In the genomic region with DNA sequence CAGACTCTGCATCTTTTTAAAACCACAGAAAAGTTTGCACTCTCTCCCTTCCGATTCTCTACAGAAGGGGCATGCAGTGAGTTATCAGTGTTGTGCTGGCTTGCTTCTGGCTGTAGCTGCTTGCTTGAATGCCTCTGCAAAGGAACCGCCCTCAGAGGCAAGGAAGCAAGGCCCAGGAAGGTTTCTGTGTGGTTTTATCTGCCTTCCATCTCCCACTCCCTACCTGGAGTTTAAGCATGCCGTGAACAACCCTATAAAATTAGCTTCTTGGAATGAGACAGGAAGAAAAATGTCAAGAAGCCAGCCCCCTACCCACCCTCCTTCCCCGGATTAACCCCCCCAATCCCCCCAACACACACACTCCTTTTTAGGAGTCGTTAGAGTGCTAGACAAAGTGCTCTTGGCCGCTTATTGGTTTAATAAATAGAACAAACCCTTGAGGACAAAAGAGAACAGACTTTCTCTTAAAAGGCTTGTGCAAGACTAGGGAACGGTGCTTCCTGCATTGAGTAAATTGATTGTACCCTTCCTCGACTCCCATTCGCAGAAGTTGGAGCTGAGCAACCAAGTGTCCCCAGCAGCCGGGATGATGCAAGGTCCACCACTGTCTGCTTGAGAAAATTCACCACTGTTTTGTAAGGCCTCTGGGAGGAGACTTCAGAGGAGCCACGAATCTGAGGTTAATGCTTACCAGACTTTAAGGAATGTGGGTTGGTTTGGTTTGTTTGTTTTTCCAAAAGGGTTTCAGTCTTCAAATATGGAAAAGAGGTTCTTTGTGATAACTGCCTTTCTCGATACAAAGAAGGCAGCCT, we compare ENCODE assay signal across 11 mouse cellular contexts. TPM values are rescaled to one million over a fixed set of nuclear protein-coding genes. Genes with fewer than 3 reads are reported as not detected.
DNase-seq lines count a peak whose midpoint lies in the region; ATAC-seq and TF ChIP-seq lines count a peak whose summit lies in the region.
"Had no signal": no experiment of that assay in that cellular context is flagged by ENCODE, and none has a peak within 500 bp of the region (broad histone marks: within the 10 kb centered on the region; RNA-seq: fewer than 3 reads in every experiment).

No protein-coding gene starts in this region.

- H3K27ac ChIP-seq in forebrain, embryonic 10.5 days, result peak overlapping the region; percentile 72
- H3K27ac ChIP-seq in forebrain, embryonic 16.5 days (ENCODE audit: low read length), result no peak overlapping the region
- peak overlapping the region; percentile 81 for H3K27ac ChIP-seq in midbrain, embryonic 11.5 days (ENCODE audit: low read depth, low read length)
- H3K27ac ChIP-seq in midbrain, embryonic 15.5 days, result no peak overlapping the region
- H3K27ac ChIP-seq in lung, postnatal 0 days (ENCODE audit: low read length), result 0 out of 2 replicates have a peak overlapping the region, but pooled peaks have one; percentile 43
- no peak overlapping the region for H3K27ac ChIP-seq in stomach, postnatal 0 days (replicated peaks)
- H3K27ac ChIP-seq: embryonic facial prominence, embryonic 15.5 days; heart, adult 2 months; limb, embryonic 12.5 days had no signal

- H3K4me1 ChIP-seq in forebrain, embryonic 10.5 days, result peaks cover 50% of the 10 kb centered on the region
- H3K4me1 ChIP-seq in forebrain, embryonic 16.5 days (replicated peaks; ENCODE audit: control insufficient read depth, insufficient read depth, low read length), result peaks cover 9% of the 10 kb centered on the region; the same call in 1 of the 2 replicates
- peaks cover 39% of the 10 kb centered on the region for H3K4me1 ChIP-seq in midbrain, embryonic 11.5 days (ENCODE audit: control insufficient read depth, insufficient read depth, low read length)
- peaks cover 7% of the 10 kb centered on the region; the same call in 1 of the 2 replicates for H3K4me1 ChIP-seq in midbrain, embryonic 15.5 days
- peaks cover 5% of the 10 kb centered on the region for H3K4me1 ChIP-seq in lung, postnatal 0 days (ENCODE audit: insufficient read depth, low read depth, low read length)
- H3K4me1 ChIP-seq in stomach, postnatal 0 days (replicated peaks; ENCODE audit: control insufficient read depth, insufficient read depth), result no peaks in the 10 kb centered on the region; the same call in 1 of the 2 replicates
- H3K4me1 ChIP-seq: embryonic facial prominence, embryonic 15.5 days had no signal

- 19% methylated on average over 12 of the region's 12 CpGs for WGBS in forebrain, embryonic 10.5 days
- WGBS in forebrain, embryonic 16.5 days, result 17% methylated on average over 12 of the region's 12 CpGs
- 8% methylated on average over 12 of the region's 12 CpGs for WGBS in midbrain, embryonic 11.5 days
- 8% methylated on average over 12 of the region's 12 CpGs for WGBS in midbrain, embryonic 15.5 days
- WGBS in lung, postnatal 0 days, result 31% methylated on average over 12 of the region's 12 CpGs
- 23% methylated on average over 12 of the region's 12 CpGs for WGBS in stomach, postnatal 0 days

- ATAC-seq in forebrain, embryonic 16.5 days, result no peak
- peak; percentile 47; the same call in 1 of the 2 replicates for ATAC-seq in midbrain, embryonic 11.5 days (ENCODE audit: low FRiP score)
- no peak for ATAC-seq in midbrain, embryonic 15.5 days (replicated peaks)
- peak; percentile 92 for ATAC-seq in lung, postnatal 0 days
- peak; percentile 26; the same call in 1 of the 2 replicates for ATAC-seq in stomach, postnatal 0 days (ENCODE audit: low FRiP score, low TSS enrichment)
- no peak for ATAC-seq in cerebellum, adult (ENCODE audit: insufficient number of reproducible peaks, low FRiP score, low TSS enrichment)

- H3K4me2 ChIP-seq in forebrain, embryonic 16.5 days (ENCODE audit: low read length), result no peak overlapping the region
- peak overlapping the region; percentile 27 for H3K4me2 ChIP-seq in midbrain, embryonic 11.5 days
- no peak overlapping the region for H3K4me2 ChIP-seq in midbrain, embryonic 15.5 days
- H3K4me2 ChIP-seq in lung, postnatal 0 days (replicated peaks; ENCODE audit: low read depth, low read length), result 0 out of 2 replicates have a peak overlapping the region, but pooled peaks have one; percentile 8
- H3K4me2 ChIP-seq in stomach, postnatal 0 days (replicated peaks; ENCODE audit: low read depth), result no peak overlapping the region
- H3K4me2 ChIP-seq: embryonic facial prominence, embryonic 15.5 days; limb, embryonic 12.5 days had no signal

- peaks cover 13% of the 10 kb centered on the region; the same call in 1 of the 2 replicates for H3K9me3 ChIP-seq in forebrain, embryonic 10.5 days
- no peaks in the 10 kb centered on the region for H3K9me3 ChIP-seq in forebrain, embryonic 16.5 days (ENCODE audit: control insufficient read depth, low read length)
- no peaks in the 10 kb centered on the region for H3K9me3 ChIP-seq in midbrain, embryonic 11.5 days (ENCODE audit: control insufficient read depth, low read length)
- H3K9me3 ChIP-seq in midbrain, embryonic 15.5 days, result no peaks in the 10 kb centered on the region; the same call in 1 of the 2 replicates
- no peaks in the 10 kb centered on the region for H3K9me3 ChIP-seq in lung, postnatal 0 days (ENCODE audit: low read length)
- no peaks in the 10 kb centered on the region for H3K9me3 ChIP-seq in stomach, postnatal 0 days (ENCODE audit: control insufficient read depth, low read length)
- H3K9me3 ChIP-seq: embryonic facial prominence, embryonic 15.5 days had no signal

- H3K27me3 ChIP-seq in forebrain, embryonic 10.5 days (ENCODE audit: poor library complexity, severe bottlenecking), result peaks cover 47% of the 10 kb centered on the region
- H3K27me3 ChIP-seq in forebrain, embryonic 16.5 days (replicated peaks; ENCODE audit: control insufficient read depth, insufficient read depth, low read length), result peaks cover 23% of the 10 kb centered on the region
- H3K27me3 ChIP-seq in midbrain, embryonic 11.5 days (ENCODE audit: control insufficient read depth, insufficient read depth, low read length), result no peaks in the 10 kb centered on the region
- H3K27me3 ChIP-seq in midbrain, embryonic 15.5 days (replicated peaks), result 0 out of 2 replicates have a peak, but pooled peaks cover 8% of the 10 kb centered on the region
- H3K27me3 ChIP-seq in lung, postnatal 0 days (replicated peaks; ENCODE audit: insufficient read depth, low read length), result no peaks in the 10 kb centered on the region
- no peaks in the 10 kb centered on the region for H3K27me3 ChIP-seq in stomach, postnatal 0 days (ENCODE audit: control insufficient read depth, insufficient read depth, low read length)
- H3K27me3 ChIP-seq: embryonic facial prominence, embryonic 15.5 days had no signal

- no peak overlapping the region for H3K4me3 ChIP-seq in forebrain, embryonic 10.5 days
- H3K4me3 ChIP-seq in forebrain, embryonic 16.5 days (replicated peaks; ENCODE audit: low read length), result no peak overlapping the region
- H3K4me3 ChIP-seq in midbrain, embryonic 11.5 days (ENCODE audit: low read depth, low read length), result no peak overlapping the region
- H3K4me3 ChIP-seq in midbrain, embryonic 15.5 days, result no peak overlapping the region
- H3K4me3 ChIP-seq in lung, postnatal 0 days (ENCODE audit: low read depth, low read length), result no peak overlapping the region
- no peak overlapping the region for H3K4me3 ChIP-seq in stomach, postnatal 0 days (ENCODE audit: low read depth, low read length)
- H3K4me3 ChIP-seq: embryonic facial prominence, embryonic 15.5 days; heart, adult 2 months; limb, embryonic 12.5 days had no signal

- TF ChIP-seq EP300 in lung, postnatal 0 days (IDR thresholded peaks at IDR 0.05), result peak; percentile 72
- TF ChIP-seq EP300 in stomach, postnatal 0 days (optimal IDR thresholded peaks at IDR 0.05), result no peak

- DNase-seq in forebrain, embryonic 10.5 days (ENCODE audit: extremely low spot score, low spot score), result peak; percentile 34
- DNase-seq in midbrain, embryonic 11.5 days (ENCODE audit: low spot score, missing footprints), result peak; percentile 94
- peak; percentile 92 for DNase-seq in lung, postnatal 0 days (ENCODE audit: low spot score)
- DNase-seq in stomach, postnatal 0 days (ENCODE audit: low spot score), result peak; percentile 33
- DNase-seq in thymus, adult 18-20 months, result no peak
- DNase-seq: heart, adult 2 months had no signal

- no peak overlapping the region for H3K9ac ChIP-seq in forebrain, embryonic 16.5 days (replicated peaks; ENCODE audit: low read depth, low read length)
- no peak overlapping the region for H3K9ac ChIP-seq in midbrain, embryonic 11.5 days (ENCODE audit: low read length)
- no peak overlapping the region for H3K9ac ChIP-seq in midbrain, embryonic 15.5 days
- H3K9ac ChIP-seq in lung, postnatal 0 days (replicated peaks; ENCODE audit: low read depth), result no peak overlapping the region
- H3K9ac ChIP-seq in stomach, postnatal 0 days (ENCODE audit: low read length), result no peak overlapping the region
- H3K9ac ChIP-seq: embryonic facial prominence, embryonic 15.5 days; limb, embryonic 12.5 days had no signal

- no peak for TF ChIP-seq CTCF in lung, postnatal 0 days (IDR thresholded peaks at IDR 0.05)
- TF ChIP-seq CTCF in stomach, postnatal 0 days (IDR thresholded peaks at IDR 0.05; ENCODE audit: low read depth), result no peak

- H3K36me3 ChIP-seq in forebrain, embryonic 10.5 days (replicated peaks), result no peaks in the 10 kb centered on the region
- no peaks in the 10 kb centered on the region for H3K36me3 ChIP-seq in forebrain, embryonic 16.5 days (ENCODE audit: control insufficient read depth, insufficient read depth)
- no peaks in the 10 kb centered on the region for H3K36me3 ChIP-seq in midbrain, embryonic 11.5 days (ENCODE audit: control insufficient read depth, insufficient read depth, low read length)
- H3K36me3 ChIP-seq in midbrain, embryonic 15.5 days (replicated peaks), result no peaks in the 10 kb centered on the region
- H3K36me3 ChIP-seq in lung, postnatal 0 days (ENCODE audit: insufficient read depth, low read length), result no peaks in the 10 kb centered on the region
- H3K36me3 ChIP-seq in stomach, postnatal 0 days (ENCODE audit: control insufficient read depth, insufficient read depth, low read length), result no peaks in the 10 kb centered on the region
- H3K36me3 ChIP-seq: embryonic facial prominence, embryonic 15.5 days; limb, embryonic 12.5 days had no signal

RNA-seq across cellular contexts. Expression of gene Foxb1, which starts 47.8 kb away (rescaled TPM):
- 2.4 and 3.4 TPM in 2 replicates for polyA plus RNA-seq in forebrain, embryonic 10.5 days (2016; fragmentation: Nextera tagmentation; extraction: Ambion mirVana)
- polyA plus RNA-seq in forebrain, embryonic 16.5 days (2015; fragmentation: Nextera tagmentation; extraction: Ambion mirVana), result 0.21 and 0.86 TPM in 2 replicates
- polyA plus RNA-seq in midbrain, embryonic 11.5 days (2014; fragmentation: Nextera tagmentation; extraction: Ambion mirVana), result 6.1 and 6.5 TPM in 2 replicates
- 15.1 and 20.7 TPM in 2 replicates for polyA plus RNA-seq in midbrain, embryonic 15.5 days (2015; fragmentation: Nextera tagmentation; extraction: Ambion mirVana)
- polyA plus RNA-seq in lung, postnatal 0 days (2015; fragmentation: Nextera tagmentation; extraction: Ambion mirVana), result not detected in 2 replicates
- 0.04 TPM in 1 of 2 replicates, not detected in the other for polyA plus RNA-seq in stomach, postnatal 0 days (2015; fragmentation: Nextera tagmentation; extraction: Ambion mirVana)
- polyA plus RNA-seq: embryonic facial prominence, embryonic 15.5 days; heart, adult 2 months; limb, embryonic 12.5 days had no signal

Comparison
In these comparisons a context has a peak if more than half of its experiments do, and no peak if none do; other contexts are left out.
1. H3K27ac ChIP-seq: peak in forebrain, embryonic 10.5 days (single experiment), midbrain, embryonic 11.5 days (single experiment) and lung, postnatal 0 days (single experiment); none in forebrain, embryonic 16.5 days (single experiment), midbrain, embryonic 15.5 days (single experiment) and stomach, postnatal 0 days (single experiment).
2. ATAC-seq: peak in midbrain, embryonic 11.5 days (single experiment), lung, postnatal 0 days (single experiment) and stomach, postnatal 0 days (single experiment); none in forebrain, embryonic 16.5 days (single experiment), midbrain, embryonic 15.5 days (single experiment) and cerebellum, adult (single experiment).
3. H3K4me2 ChIP-seq: peak in midbrain, embryonic 11.5 days (single experiment) and lung, postnatal 0 days (single experiment); none in forebrain, embryonic 16.5 days (single experiment), midbrain, embryonic 15.5 days (single experiment) and stomach, postnatal 0 days (single experiment).
4. DNase-seq: peak in forebrain, embryonic 10.5 days (single experiment), midbrain, embryonic 11.5 days (single experiment), lung, postnatal 0 days (single experiment) and stomach, postnatal 0 days (single experiment); none in thymus, adult 18-20 months (0 of 2).